8 mouse cellular contexts compared by ENCODE assay signal in the genomic region with DNA sequence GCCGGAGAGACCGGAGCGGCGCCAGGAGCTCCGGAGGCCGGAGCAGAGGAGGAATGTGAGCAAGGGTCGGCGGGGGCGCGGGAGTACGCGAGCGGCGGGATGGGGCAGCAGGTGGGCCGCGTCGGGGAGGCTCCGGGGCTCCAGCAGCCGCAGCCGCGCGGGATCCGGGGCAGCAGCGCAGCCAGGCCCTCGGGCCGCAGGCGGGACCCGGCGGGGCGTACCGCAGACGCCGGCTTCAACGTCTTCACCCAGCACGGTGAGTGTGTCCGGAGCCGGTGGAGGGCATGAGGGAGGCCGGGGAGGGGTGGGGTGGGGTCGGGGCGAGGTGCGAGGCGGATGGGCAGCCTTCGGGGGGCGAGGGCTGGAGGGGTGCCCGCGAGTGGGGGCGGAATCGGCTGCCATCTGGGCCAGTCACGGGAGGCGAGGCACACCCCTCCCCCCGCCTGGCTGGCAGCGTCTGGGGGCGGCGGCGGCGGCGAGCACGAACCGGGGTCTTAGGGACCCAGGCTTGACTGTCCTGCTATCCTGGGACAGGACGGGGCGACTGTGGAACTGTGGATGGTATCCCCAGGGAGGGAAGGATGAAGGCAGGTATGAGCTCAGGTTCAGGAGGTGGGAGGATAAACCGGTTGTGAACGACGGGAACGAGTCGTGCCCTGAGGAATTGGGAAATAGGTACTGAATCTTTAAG. TPM values are rescaled to one million over a fixed set of nuclear protein-coding genes. Genes with fewer than 3 reads are reported as not detected.
DNase-seq lines count a peak whose midpoint lies in the region; ATAC-seq and TF ChIP-seq lines count a peak whose summit lies in the region.

No protein-coding gene starts in this region.

- ATAC-seq in heart, embryonic 16.5 days (replicated peaks; ENCODE audit: extremely low read depth, insufficient read depth, low FRiP score), result peak; percentile 47
- peak; percentile 61 for ATAC-seq in liver, postnatal 0 days
- ATAC-seq in neural tube, embryonic 15.5 days (ENCODE audit: low FRiP score), result peak; percentile 69

- no peaks in the 10 kb centered on the region for H3K36me3 ChIP-seq in heart, embryonic 16.5 days (ENCODE audit: control insufficient read depth, insufficient read depth)
- H3K36me3 ChIP-seq in liver, postnatal 0 days (replicated peaks; ENCODE audit: insufficient read depth, low read length), result no peaks in the 10 kb centered on the region
- no peaks in the 10 kb centered on the region for H3K36me3 ChIP-seq in neural tube, embryonic 15.5 days
- H3K36me3 ChIP-seq in thymus, adult 2 months (ENCODE audit: control insufficient read depth, insufficient read depth, low read length), result no peaks in the 10 kb centered on the region

- H3K27ac ChIP-seq in heart, embryonic 16.5 days (ENCODE audit: low read length), result peak overlapping the region; percentile 91
- H3K27ac ChIP-seq in liver, postnatal 0 days (ENCODE audit: low read depth), result peak overlapping the region; percentile 88
- peak overlapping the region; percentile 98 for H3K27ac ChIP-seq in neural tube, embryonic 15.5 days (replicated peaks)
- H3K27ac ChIP-seq in thymus, adult 2 months (ENCODE audit: control insufficient read depth, insufficient read depth, low read length), result peak overlapping the region; percentile 24; the same call in 1 of the 2 replicates

- TF ChIP-seq EP300 in liver, postnatal 0 days (IDR thresholded peaks at IDR 0.05; ENCODE audit: low read depth), result no peak

- no peaks in the 10 kb centered on the region for H3K27me3 ChIP-seq in heart, embryonic 16.5 days (ENCODE audit: control insufficient read depth, insufficient read depth, low read length)
- H3K27me3 ChIP-seq in liver, postnatal 0 days (ENCODE audit: insufficient read depth, low read length), result no peaks in the 10 kb centered on the region
- H3K27me3 ChIP-seq in neural tube, embryonic 15.5 days (replicated peaks), result no peaks in the 10 kb centered on the region
- H3K27me3 ChIP-seq in thymus, adult 2 months (ENCODE audit: control insufficient read depth, insufficient read depth, low read length), result no peaks in the 10 kb centered on the region

- under 1% methylated on average over 63 of the region's 66 CpGs for WGBS in heart, embryonic 16.5 days
- 3% methylated on average over 39 of the region's 66 CpGs for WGBS in liver, postnatal 0 days (ENCODE audit: insufficient replicate concordance)
- 1% methylated on average over 59 of the region's 66 CpGs for WGBS in neural tube, embryonic 15.5 days
- WGBS in thymus, adult 2 months, result under 1% methylated on average over 55 of the region's 66 CpGs

- no peaks in the 10 kb centered on the region for H3K9me3 ChIP-seq in heart, embryonic 16.5 days (replicated peaks; ENCODE audit: control insufficient read depth, low read length)
- no peaks in the 10 kb centered on the region for H3K9me3 ChIP-seq in liver, postnatal 0 days (ENCODE audit: low read length)
- no peaks in the 10 kb centered on the region for H3K9me3 ChIP-seq in neural tube, embryonic 15.5 days (replicated peaks)

- peak overlapping the region; percentile 97 for H3K4me3 ChIP-seq in heart, embryonic 16.5 days (ENCODE audit: low read length)
- H3K4me3 ChIP-seq in liver, postnatal 0 days (ENCODE audit: low read depth, low read length), result peak overlapping the region; percentile 98
- H3K4me3 ChIP-seq in neural tube, embryonic 15.5 days (replicated peaks), result peak overlapping the region; percentile 97
- peak overlapping the region; percentile 65 for H3K4me3 ChIP-seq in thymus, adult 2 months (ENCODE audit: control insufficient read depth, insufficient read depth, low read length)

- TF ChIP-seq CTCF in brain, embryonic 14.5 days (IDR thresholded peaks at IDR 0.05; ENCODE audit: borderline replicate concordance, extremely low read depth, insufficient read depth, insufficient read length), result no peak
- no peak for TF ChIP-seq CTCF in liver, postnatal 0 days (IDR thresholded peaks at IDR 0.05; ENCODE audit: low read depth)
- TF ChIP-seq CTCF in thymus, adult 2 months (IDR thresholded peaks at IDR 0.05; ENCODE audit: borderline replicate concordance, control insufficient read depth, extremely low read depth, insufficient read depth, low read length, poor library complexity), result no peak

- peaks cover 6% of the 10 kb centered on the region; the same call in 1 of the 2 replicates for H3K4me1 ChIP-seq in heart, embryonic 16.5 days (ENCODE audit: control insufficient read depth, insufficient read depth, low read length)
- peaks cover 10% of the 10 kb centered on the region; the same call in 1 of the 2 replicates for H3K4me1 ChIP-seq in liver, postnatal 0 days (ENCODE audit: insufficient read depth)
- peaks cover 26% of the 10 kb centered on the region for H3K4me1 ChIP-seq in neural tube, embryonic 15.5 days
- peaks cover 3% of the 10 kb centered on the region; the same call in 1 of the 2 replicates for H3K4me1 ChIP-seq in thymus, adult 2 months (replicated peaks; ENCODE audit: control insufficient read depth, insufficient read depth, low read length)

- TF ChIP-seq POLR2A in brain, embryonic 14.5 days (IDR thresholded peaks at IDR 0.05; ENCODE audit: borderline replicate concordance, extremely low read depth, insufficient read depth, insufficient read length, poor library complexity, severe bottlenecking), result no peak
- no peak for TF ChIP-seq POLR2A in thymus, adult 2 months (IDR thresholded peaks at IDR 0.05; ENCODE audit: control insufficient read depth, extremely low read depth, insufficient read depth, low read length, poor library complexity)

- peak; percentile 11 to 24 for DNase-seq in CD8-positive naive resting alpha-beta T cell, adult 2 months (ENCODE audit: low read depth in 2 of 2, low spot score in 2 of 2)
- peak; percentile 77 for DNase-seq in brain, embryonic 14.5 days (ENCODE audit: low read depth)
- peak; percentile 58 for DNase-seq in fat pad, adult 2 months (ENCODE audit: extremely low read depth, low read depth, low spot score)
- DNase-seq in kidney, postnatal 36 days, result peak; percentile 20 to 73
- DNase-seq in liver, postnatal 0 days, result peak; percentile 69
- DNase-seq in thymus, adult 2 months, result peak; percentile 59

- peak overlapping the region; percentile 99 for H3K9ac ChIP-seq in heart, embryonic 16.5 days (ENCODE audit: low read length)
- peak overlapping the region; percentile 97 for H3K9ac ChIP-seq in liver, postnatal 0 days (replicated peaks)
- H3K9ac ChIP-seq in neural tube, embryonic 15.5 days (replicated peaks), result peak overlapping the region; percentile 98

- peak overlapping the region; percentile 70 for H3K4me2 ChIP-seq in heart, embryonic 16.5 days (ENCODE audit: low read depth, low read length)
- peak overlapping the region; percentile 90 for H3K4me2 ChIP-seq in liver, postnatal 0 days (ENCODE audit: low read depth, low read length)
- peak overlapping the region; percentile 82 for H3K4me2 ChIP-seq in neural tube, embryonic 15.5 days

RNA-seq across cellular contexts. Expression of gene Abl2, which starts 0.5 kb away (rescaled TPM):
- polyA plus RNA-seq in brain, embryonic 14.5 days (2012; rRNA removed), result 12.7 and 22.1 TPM in 2 replicates
- polyA plus RNA-seq in heart, embryonic 16.5 days (2015; fragmentation: Nextera tagmentation; extraction: Ambion mirVana), result 2.7 TPM in 2 replicates
- 0.88 and 0.89 TPM in 2 replicates for polyA plus RNA-seq in liver, postnatal 0 days (2015; fragmentation: Nextera tagmentation; extraction: Ambion mirVana)
- polyA plus RNA-seq in neural tube, embryonic 15.5 days (2015; fragmentation: Nextera tagmentation; extraction: Ambion mirVana), result 5.3 and 5.4 TPM in 2 replicates
- 18.7 and 19.9 TPM in 2 replicates for polyA plus RNA-seq in thymus, adult 2 months (2012; rRNA removed)

RNA-seq across cellular contexts. Expression of gene Gm10031, which starts 35.3 kb away (rescaled TPM):
- polyA plus RNA-seq in brain, embryonic 14.5 days (2012; rRNA removed), result 11.0 and 13.7 TPM in 2 replicates
- polyA plus RNA-seq in heart, embryonic 16.5 days (2015; fragmentation: Nextera tagmentation; extraction: Ambion mirVana), result 0.25 and 1.1 TPM in 2 replicates
- polyA plus RNA-seq in liver, postnatal 0 days (2015; fragmentation: Nextera tagmentation; extraction: Ambion mirVana), result 0.14 and 0.29 TPM in 2 replicates
- 0.40 and 0.45 TPM in 2 replicates for polyA plus RNA-seq in neural tube, embryonic 15.5 days (2015; fragmentation: Nextera tagmentation; extraction: Ambion mirVana)
- polyA plus RNA-seq in thymus, adult 2 months (2012; rRNA removed), result 33.7 and 36.5 TPM in 2 replicates

Comparison
In these comparisons a context has a peak if more than half of its experiments do, and no peak if none do; other contexts are left out.
1. Peak in every context shown above with its lines: DNase-seq, ATAC-seq, H3K4me3 ChIP-seq and H3K27ac ChIP-seq.
2. DNase-seq: peak in every context shown above with its lines; median percentile 77 in brain, embryonic 14.5 days; 69 in liver, postnatal 0 days; 59 in thymus, adult 2 months; 58 in fat pad, adult 2 months; 46 in kidney, postnatal 36 days; 18 in CD8-positive naive resting alpha-beta T cell, adult 2 months.
3. H3K27ac ChIP-seq: peak in every context shown above with its lines; median percentile 98 in neural tube, embryonic 15.5 days; 91 in heart, embryonic 16.5 days; 88 in liver, postnatal 0 days; 24 in thymus, adult 2 months.